Mouse (Mus musculus) midbrain, embryonic 16.5 days (tissue): ENCODE results near the gene Olfr406. TPM values are rescaled to one million over a fixed set of nuclear protein-coding genes. Genes with fewer than 3 reads are reported as not detected.

Source experiments
- ATAC-seq: fragments of 200-750 bp; cut with Nextera tagmentation; 2 replicates; pipeline ENCODE4 v1.8.0; 2017; ENCODE audit warnings: moderate TSS enrichment
- H3K27ac ChIP-seq: fragments of 300-500 bp; sonication (generic); 2 replicates; pipeline ENCODE4 v1.5.1; 2014; ENCODE audit warnings: mild to moderate bottlenecking, low read length, mixed read lengths
- H3K27me3 ChIP-seq: fragments of 300-500 bp; sonication (generic); 2 replicates; pipeline ENCODE4 v1.6.1; 2014; ENCODE audit warnings: low read depth, low read length, mixed read lengths; ENCODE audit not compliant: control insufficient read depth, insufficient read depth
- H3K36me3 ChIP-seq: fragments of 300-500 bp; sonication (generic); 2 replicates; pipeline ENCODE4 v1.6.1; 2014; ENCODE audit warnings: mild to moderate bottlenecking, low read length, moderate library complexity, mixed read lengths; ENCODE audit not compliant: control insufficient read depth, insufficient read depth
- H3K4me1 ChIP-seq: fragments of 300-500 bp; sonication (generic); 2 replicates; pipeline ENCODE4 v1.6.1; 2014; ENCODE audit warnings: mild to moderate bottlenecking, low read length, mixed read lengths; ENCODE audit not compliant: control insufficient read depth, insufficient read depth
- H3K4me2 ChIP-seq: fragments of 300-500 bp; sonication (generic); 2 replicates; pipeline ENCODE4 v1.6.1; 2014; ENCODE audit warnings: mild to moderate bottlenecking, low read length, mixed read lengths
- H3K4me3 ChIP-seq: fragments of 300-500 bp; sonication (generic); 2 replicates; pipeline ENCODE4 v1.5.1; 2014; ENCODE audit warnings: low read depth, mild to moderate bottlenecking, low read length, moderate library complexity, mixed read lengths
- H3K9ac ChIP-seq: fragments of 300-500 bp; sonication (generic); 2 replicates; pipeline ENCODE4 v1.6.1; 2014; ENCODE audit warnings: low read depth, low read length, mixed read lengths
- H3K9me3 ChIP-seq: fragments of 300-500 bp; sonication (generic); replicated peaks from 2 replicates; pipeline ENCODE4 v1.6.1; 2014; ENCODE audit warnings: mild to moderate bottlenecking, low read length, mixed read lengths; ENCODE audit not compliant: control insufficient read depth, poor library complexity, severe bottlenecking
- WGBS: fragments of 180-500 bp; shearing (Covaris S2); extraction: QIAGEN DNeasy Blood & Tissue Kit; methylation state at CpG from one replicate; pipeline ENCODE4 v1.1.7; 2014; 5-methylcytosine and 5-hydroxymethylcytosine counted together
- polyA plus RNA-seq: library from polyadenylated mRNA; unstranded; fragments of >200 nt; fragmentation: Nextera tagmentation; extraction: Ambion mirVana; gene quantifications from 2 replicates; pipeline ENCODE4 v1.2.1, GENCODE M21; 2015

The Olfr406 gene
- polyA plus RNA-seq = not detected in 2 replicates

DNA sequence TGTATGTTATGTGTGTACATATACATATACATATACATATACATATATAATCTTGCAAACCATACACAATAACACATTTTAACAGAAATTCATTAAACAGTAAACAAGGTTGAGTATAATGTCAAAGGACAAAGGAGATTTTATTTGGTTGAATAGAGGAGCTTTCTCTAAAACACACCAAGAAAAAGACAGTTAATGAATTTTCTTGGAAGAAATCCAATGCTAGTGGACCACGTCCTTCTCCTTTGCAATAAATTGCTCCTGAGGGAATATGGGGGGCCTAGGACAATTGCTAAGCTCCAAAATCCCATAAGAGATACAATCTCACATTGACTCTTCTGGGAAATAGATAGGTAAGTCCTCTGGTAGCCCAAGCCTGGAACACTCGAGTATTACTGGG is at the start of gene Olfr406:
TSS of gene Olfr406 (plus strand) at position 301 of the 400 bp plus-strand sequence.
- H3K36me3 ChIP-seq = no peaks in the 10 kb centered on the region
- no peaks in the 10 kb centered on the region for H3K4me1 ChIP-seq
- WGBS = 49% methylated on average over 2 of the region's 2 CpGs
- no peaks in the 10 kb centered on the region for H3K27me3 ChIP-seq
- no peak within 1 kb of the TSS for H3K27ac ChIP-seq
- no peak within 1 kb of the TSS for H3K4me3 ChIP-seq
- no peaks in the 10 kb centered on the region; the same call in 1 of the 2 replicates for H3K9me3 ChIP-seq
- no peak within 1 kb of the TSS for H3K4me2 ChIP-seq
- no peak for ATAC-seq
- H3K9ac ChIP-seq = no peak within 1 kb of the TSS

DNA sequence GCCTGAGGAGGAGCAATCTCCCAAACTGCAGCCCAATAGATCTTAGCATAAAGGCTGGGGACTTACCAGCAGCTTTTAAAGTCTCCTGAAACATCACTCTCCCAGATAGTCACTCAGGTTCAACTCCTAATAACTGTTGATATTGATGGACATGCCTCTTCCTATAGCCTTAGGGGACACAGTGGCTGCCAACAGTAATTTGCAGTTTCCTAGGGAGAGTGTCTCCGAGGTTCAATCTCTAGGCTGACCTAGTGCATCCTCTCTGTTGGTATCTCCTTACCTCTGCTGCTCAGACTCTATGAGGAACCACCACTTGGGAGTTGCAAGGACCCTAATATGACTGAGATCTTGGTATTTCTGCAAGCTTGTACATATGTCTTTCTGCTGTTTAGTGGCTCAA is 48.3 kb upstream of the Olfr406 start, which contains the start of gene Olfr43:
TSS of gene Olfr43 (minus strand) at position 101 of the 400 bp plus-strand sequence.
- ATAC-seq = no peak
- no peak within 1 kb of the TSS for H3K9ac ChIP-seq
- 68% methylated on average over 1 of the region's 1 CpGs for WGBS
- H3K4me3 ChIP-seq = no peak within 1 kb of the TSS
- no peaks in the 10 kb centered on the region for H3K36me3 ChIP-seq
- H3K4me1 ChIP-seq = no peaks in the 10 kb centered on the region
- H3K27me3 ChIP-seq = no peaks in the 10 kb centered on the region
- no peak within 1 kb of the TSS for H3K4me2 ChIP-seq
- no peak within 1 kb of the TSS for H3K27ac ChIP-seq
- peaks cover 8% of the 10 kb centered on the region for H3K9me3 ChIP-seq

DNA sequence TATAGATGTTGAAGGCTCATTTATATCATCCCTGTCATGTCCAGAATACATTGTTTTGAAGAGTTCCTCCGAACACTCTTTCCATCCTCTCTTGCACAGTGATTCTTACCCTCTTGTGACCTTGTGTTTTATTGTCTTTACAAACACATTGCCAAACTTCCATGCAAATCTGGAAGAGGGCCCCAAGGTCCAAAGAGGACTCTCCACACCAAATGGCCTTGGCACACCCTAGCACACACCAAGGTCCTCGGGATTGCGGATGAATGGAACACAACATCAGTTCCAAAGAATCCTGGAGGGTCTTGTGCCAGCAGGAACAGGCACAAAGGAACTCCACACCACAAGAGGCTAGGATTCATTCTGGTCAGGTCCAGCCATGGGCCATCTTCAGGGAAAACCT is 18.4 kb upstream of the Olfr406 start:
- Histone ChIP-seq H3K4me3 (no peak overlapping the region), H3K27ac (no peak overlapping the region), H3K9me3 (peaks cover 2% of the 10 kb centered on the region; the same call in 1 of the 2 replicates), H3K4me2 (no peak overlapping the region), H3K9ac (no peak overlapping the region), H3K27me3 (no peaks in the 10 kb centered on the region), H3K4me1 (no peaks in the 10 kb centered on the region), H3K36me3 (no peaks in the 10 kb centered on the region)
- WGBS = 84% methylated on average over 3 of the region's 3 CpGs
- no peak for ATAC-seq

DNA sequence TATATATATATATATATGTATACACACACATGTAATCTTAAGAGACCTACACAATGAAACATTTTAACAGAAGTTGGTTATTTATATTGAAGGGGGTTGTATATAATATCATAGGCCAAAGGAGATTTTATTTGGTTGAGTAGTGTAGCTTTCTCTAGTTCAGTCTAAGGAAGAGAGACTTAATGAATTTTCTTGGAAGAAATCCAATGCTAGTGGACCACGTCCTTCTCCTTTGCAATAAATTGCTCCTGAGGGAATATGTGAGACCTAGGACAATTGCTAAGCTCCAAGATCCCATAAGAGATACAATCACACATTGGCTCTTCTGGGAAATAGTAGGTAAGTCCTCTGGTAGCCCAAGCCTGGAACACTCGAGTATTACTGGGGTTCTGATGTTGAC is 23.8 kb downstream of the Olfr406 start, which contains the start of gene Olfr59:
TSS of gene Olfr59 (plus strand) at position 301 of the 400 bp plus-strand sequence.
- no peak within 1 kb of the TSS for H3K4me3 ChIP-seq
- H3K27ac ChIP-seq = no peak within 1 kb of the TSS
- no peaks in the 10 kb centered on the region for H3K36me3 ChIP-seq
- H3K9me3 ChIP-seq = no peaks in the 10 kb centered on the region; the same call in 1 of the 2 replicates
- WGBS = 54% methylated on average over 2 of the region's 2 CpGs
- no peak within 1 kb of the TSS for H3K4me2 ChIP-seq
- H3K27me3 ChIP-seq = no peaks in the 10 kb centered on the region
- no peak for ATAC-seq
- no peak within 1 kb of the TSS for H3K9ac ChIP-seq
- H3K4me1 ChIP-seq = no peaks in the 10 kb centered on the region

DNA sequence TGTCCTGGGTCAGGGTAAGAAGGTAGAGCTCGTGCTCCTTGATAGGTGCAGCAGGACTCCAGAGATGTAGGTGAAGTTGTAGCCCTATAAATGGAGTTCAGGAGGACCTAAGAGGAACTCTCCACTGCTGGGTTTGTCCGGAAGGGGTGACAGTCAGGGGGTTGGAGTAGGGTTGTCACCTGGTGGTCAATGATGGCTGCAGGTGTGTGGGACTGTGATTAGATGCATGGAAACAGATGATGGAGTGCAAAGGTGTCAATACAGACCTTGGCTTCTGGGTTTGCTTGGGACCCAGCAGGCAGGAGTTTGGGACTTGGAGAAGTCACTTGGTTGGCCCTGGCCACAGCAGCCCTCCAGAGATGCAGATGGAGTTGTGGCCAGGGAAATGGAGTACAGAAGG is 27.6 kb downstream of the Olfr406 start:
- H3K9me3 ChIP-seq = no peaks in the 10 kb centered on the region
- no peak overlapping the region for H3K27ac ChIP-seq
- no peaks in the 10 kb centered on the region for H3K27me3 ChIP-seq
- H3K9ac ChIP-seq = no peak overlapping the region
- ATAC-seq = no peak
- no peak overlapping the region for H3K4me3 ChIP-seq
- no peaks in the 10 kb centered on the region for H3K4me1 ChIP-seq
- H3K4me2 ChIP-seq = no peak overlapping the region
- H3K36me3 ChIP-seq = no peaks in the 10 kb centered on the region
- WGBS = 77% methylated on average over 2 of the region's 2 CpGs

Other genes starting within 250 kb of the Olfr406 start
- not detected in 2 replicates for gene Olfr139, start 203.3 kb upstream of the Olfr406 start, polyA plus RNA-seq
- gene Olfr399, start 203.2 kb upstream of the Olfr406 start, polyA plus RNA-seq = not detected in 2 replicates
- gene Zfp616, start 189.9 kb upstream of the Olfr406 start, polyA plus RNA-seq = not detected in 2 replicates
- not detected in 2 replicates for gene Olfr401, start 146.1 kb upstream of the Olfr406 start, polyA plus RNA-seq
- gene Olfr402, start 106.3 kb upstream of the Olfr406 start, polyA plus RNA-seq = not detected in 2 replicates
- not detected in 2 replicates for gene Olfr403, start 73.6 kb upstream of the Olfr406 start, polyA plus RNA-seq
- not detected in 2 replicates for gene Olfr43, start 48.4 kb upstream of the Olfr406 start, polyA plus RNA-seq
- not detected in 2 replicates for gene Olfr59, start 23.9 kb downstream of the Olfr406 start, polyA plus RNA-seq
- not detected in 2 replicates for gene Olfr410, start 78.2 kb downstream of the Olfr406 start, polyA plus RNA-seq
- not detected in 2 replicates for gene Olfr411, start 92.8 kb downstream of the Olfr406 start, polyA plus RNA-seq
- gene Olfr412, start 102.3 kb downstream of the Olfr406 start, polyA plus RNA-seq = not detected in 2 replicates